Mouse (Mus musculus): ENCODE measurements around the gene Atf7. TPM values are rescaled to one million over a fixed set of nuclear protein-coding genes. Genes with fewer than 3 reads are reported as not detected.
A peak's percentile ranks its signal among the peaks of the same experiment; 100 is the strongest.

Gene Atf7
- total and polyA plus RNA-seq, 2 experiments from 2014 or later: 13.5 to 15.0 TPM

DNA sequence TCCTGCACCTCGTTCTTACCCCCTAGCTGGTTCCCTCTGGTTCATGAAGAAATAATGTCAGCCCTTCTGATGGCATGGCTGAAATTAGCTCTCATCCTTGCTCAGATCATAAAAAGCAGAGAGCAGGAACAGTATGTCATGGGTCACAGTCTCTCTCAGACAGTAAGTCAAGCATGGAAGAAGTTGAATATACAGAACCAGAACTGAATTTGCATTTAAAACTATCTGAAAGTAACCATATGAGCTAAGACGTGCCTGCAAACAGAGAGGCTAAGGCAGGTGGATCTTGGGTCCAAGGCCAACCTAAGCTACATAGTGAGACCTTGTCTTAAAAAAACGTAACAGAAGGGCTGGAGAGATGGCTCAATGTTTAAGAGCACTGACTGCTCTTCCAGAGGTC lies 112.3 kb downstream of the Atf7 start:
- H3K27ac ChIP-seq: no peak overlapping the region; the same call in 1 of the 2 replicates
- H3K4me1 ChIP-seq (ENCODE audit: insufficient read depth, low read length): peaks cover 41% of the 10 kb centered on the region
- H3K27me3 ChIP-seq (ENCODE audit: insufficient read depth, low read length): no peaks in the 10 kb centered on the region
- WGBS: 79% methylated on average over 3 of the region's 3 CpGs
- H3K9ac ChIP-seq (replicated peaks; ENCODE audit: low read length): no peak overlapping the region
- H3K4me2 ChIP-seq (ENCODE audit: low read depth, low read length): no peak overlapping the region
- H3K36me3 ChIP-seq (ENCODE audit: insufficient read depth, low read length): no peaks in the 10 kb centered on the region
- no peak for DNase-seq (ENCODE audit: low spot score)
- no peaks in the 10 kb centered on the region for H3K9me3 ChIP-seq (ENCODE audit: low read length)
- no peak for ATAC-seq
- no peak overlapping the region for H3K4me3 ChIP-seq (ENCODE audit: low read length)
- no peak for TF ChIP-seq CTCF (IDR thresholded peaks at IDR 0.05; ENCODE audit: low read depth)

DNA sequence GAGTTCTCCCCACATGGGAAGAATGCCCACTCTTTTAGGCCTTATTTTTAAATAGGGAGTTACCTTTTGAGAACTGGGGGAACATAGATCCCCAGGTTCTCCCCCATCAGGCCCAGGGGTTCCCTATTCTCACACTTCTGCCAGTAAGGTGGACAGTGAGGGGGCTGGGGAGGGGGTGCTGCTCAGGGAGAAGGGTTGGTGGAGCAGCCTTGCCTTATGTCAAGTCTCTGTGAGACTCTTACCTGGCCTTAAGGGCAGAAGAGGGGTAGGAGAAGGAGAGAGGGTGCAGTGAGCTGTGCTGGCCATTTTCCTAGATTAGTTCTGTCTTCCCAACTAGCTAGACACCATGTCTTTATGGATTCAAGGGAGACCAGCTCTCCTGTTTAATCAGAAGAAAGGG lies 112.8 kb downstream of the Atf7 start:
- H3K27ac ChIP-seq: peak overlapping the region; percentile 92
- no peaks in the 10 kb centered on the region for H3K36me3 ChIP-seq (ENCODE audit: insufficient read depth, low read length)
- no peak overlapping the region for H3K4me3 ChIP-seq (ENCODE audit: low read length)
- H3K9me3 ChIP-seq (ENCODE audit: low read length): no peaks in the 10 kb centered on the region
- DNase-seq (ENCODE audit: low spot score): no peak
- H3K4me2 ChIP-seq (ENCODE audit: low read depth, low read length): peak overlapping the region; percentile 71; the same call in 1 of the 2 replicates
- no peak for TF ChIP-seq CTCF (IDR thresholded peaks at IDR 0.05; ENCODE audit: low read depth)
- H3K9ac ChIP-seq (replicated peaks; ENCODE audit: low read length): 0 out of 2 replicates have a peak overlapping the region, but pooled peaks have one; percentile 18
- H3K27me3 ChIP-seq (ENCODE audit: insufficient read depth, low read length): no peaks in the 10 kb centered on the region
- peaks cover 41% of the 10 kb centered on the region for H3K4me1 ChIP-seq (ENCODE audit: insufficient read depth, low read length)
- ATAC-seq: no peak

DNA sequence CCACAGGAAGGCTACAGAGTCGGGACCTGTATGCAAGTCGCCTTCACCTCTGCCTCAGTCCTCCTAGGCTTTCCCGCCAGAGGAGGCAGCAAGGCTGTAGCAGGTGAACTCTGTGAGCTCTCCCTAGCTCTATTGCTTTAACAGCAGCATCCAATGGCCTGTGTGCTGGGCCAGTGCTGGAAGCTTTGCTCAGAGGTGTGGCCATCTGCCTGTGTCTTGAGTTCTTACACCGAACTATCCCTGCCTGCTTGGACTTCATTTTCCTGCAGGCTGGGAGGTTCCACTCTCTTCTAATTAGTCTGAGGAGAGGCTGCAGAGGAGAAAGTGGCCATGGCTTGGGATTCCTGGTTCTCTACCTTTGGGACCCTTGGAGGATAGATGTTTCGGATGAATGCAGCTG lies 113.3 kb downstream of the Atf7 start:
- peak overlapping the region; percentile 92 for H3K27ac ChIP-seq
- H3K4me2 ChIP-seq (ENCODE audit: low read depth, low read length): peak overlapping the region; percentile 71; the same call in 1 of the 2 replicates
- H3K9me3 ChIP-seq (ENCODE audit: low read length): no peaks in the 10 kb centered on the region
- DNase-seq (ENCODE audit: low spot score): no peak
- 30% methylated on average over 5 of the region's 5 CpGs for WGBS
- 0 out of 2 replicates have a peak overlapping the region, but pooled peaks have one; percentile 18 for H3K9ac ChIP-seq (replicated peaks; ENCODE audit: low read length)
- no peaks in the 10 kb centered on the region for H3K36me3 ChIP-seq (ENCODE audit: insufficient read depth, low read length)
- no peak for TF ChIP-seq CTCF (IDR thresholded peaks at IDR 0.05; ENCODE audit: low read depth)
- no peaks in the 10 kb centered on the region for H3K27me3 ChIP-seq (ENCODE audit: insufficient read depth, low read length)
- peaks cover 41% of the 10 kb centered on the region for H3K4me1 ChIP-seq (ENCODE audit: insufficient read depth, low read length)
- ATAC-seq: no peak
- H3K4me3 ChIP-seq (ENCODE audit: low read length): no peak overlapping the region

DNA sequence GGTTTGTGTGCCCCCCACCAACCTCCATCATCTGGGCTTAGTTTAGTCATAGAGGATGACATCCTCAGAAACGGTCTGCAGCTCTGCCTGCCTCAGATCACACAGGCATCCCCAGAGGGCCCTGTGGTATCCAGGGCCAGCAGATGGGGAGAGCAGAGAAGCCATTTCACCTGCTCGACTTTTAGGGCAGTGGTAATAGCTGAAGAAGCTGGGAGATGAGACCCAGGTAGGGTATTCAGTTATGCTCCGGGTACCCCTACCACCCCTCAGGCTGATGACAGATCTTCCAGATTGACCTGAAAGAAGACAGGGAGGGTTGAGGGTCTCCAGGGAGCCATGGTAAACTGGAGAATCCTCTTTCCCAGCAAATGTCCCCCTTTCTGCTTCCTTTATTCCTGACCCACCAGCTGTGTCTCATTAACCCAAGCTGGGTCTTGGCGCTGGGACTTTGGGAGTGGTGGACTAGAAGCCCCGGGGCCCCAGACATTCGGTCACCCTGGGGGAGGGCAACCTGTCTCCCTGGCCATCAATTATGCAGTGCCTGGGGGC lies 113.9 kb downstream of the Atf7 start:
- peak; percentile 4; the same call in 1 of the 2 replicates for ATAC-seq
- TF ChIP-seq CTCF (IDR thresholded peaks at IDR 0.05; ENCODE audit: low read depth): no peak
- peaks cover 41% of the 10 kb centered on the region for H3K4me1 ChIP-seq (ENCODE audit: insufficient read depth, low read length)
- H3K9ac ChIP-seq (replicated peaks; ENCODE audit: low read length): peak overlapping the region; percentile 58; the same call in 1 of the 2 replicates
- H3K4me2 ChIP-seq (ENCODE audit: low read depth, low read length): peak overlapping the region; percentile 71
- no peaks in the 10 kb centered on the region for H3K9me3 ChIP-seq (ENCODE audit: low read length)
- H3K27ac ChIP-seq: peak overlapping the region; percentile 92
- 0 out of 2 replicates have a peak overlapping the region, but pooled peaks have one; percentile 56 for H3K4me3 ChIP-seq (ENCODE audit: low read length)
- DNase-seq (ENCODE audit: low spot score): peak; percentile 41
- no peaks in the 10 kb centered on the region for H3K36me3 ChIP-seq (ENCODE audit: insufficient read depth, low read length)
- WGBS: 7% methylated on average over 6 of the region's 6 CpGs
- H3K27me3 ChIP-seq (ENCODE audit: insufficient read depth, low read length): no peaks in the 10 kb centered on the region

DNA sequence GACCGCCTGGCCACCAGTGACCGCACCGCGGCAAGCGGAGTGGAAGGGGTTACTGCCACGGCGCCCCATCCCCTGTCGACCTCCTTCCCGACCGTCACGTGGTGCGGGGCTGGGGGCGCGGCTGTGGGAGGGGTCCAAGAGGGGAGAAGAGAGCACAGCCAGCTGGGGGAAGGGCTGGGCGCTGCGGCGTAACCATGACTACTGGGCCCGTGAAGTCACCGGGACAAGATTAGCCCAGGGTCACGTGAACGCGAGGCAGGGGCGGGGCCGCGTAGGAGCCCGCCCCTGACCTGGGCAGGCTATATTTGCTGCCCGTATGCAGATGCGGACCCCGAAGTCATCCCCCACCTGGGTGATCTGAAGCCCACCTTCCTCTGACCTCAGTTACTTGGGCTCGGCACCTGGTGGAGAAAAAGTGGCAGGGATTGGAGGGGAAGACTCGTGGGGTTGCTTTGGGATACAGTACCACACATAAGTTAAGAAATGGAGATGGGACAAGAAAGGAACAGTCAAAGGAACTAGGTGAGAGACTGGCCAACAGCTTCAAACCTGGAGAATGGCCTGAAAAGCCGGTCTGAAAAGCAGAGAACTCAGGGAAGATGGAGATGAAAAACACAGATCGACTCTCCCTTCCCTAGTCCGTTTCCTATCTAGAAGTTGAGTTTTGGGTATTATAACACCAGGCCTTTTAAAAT lies 114.5 kb downstream of the Atf7 start:
- DNase-seq (ENCODE audit: low spot score): peak; percentile 96
- H3K27me3 ChIP-seq (ENCODE audit: insufficient read depth, low read length): no peaks in the 10 kb centered on the region
- WGBS: 2% methylated on average over 34 of the region's 34 CpGs
- peak overlapping the region; percentile 56 for H3K4me3 ChIP-seq (ENCODE audit: low read length)
- H3K9ac ChIP-seq (replicated peaks; ENCODE audit: low read length): peak overlapping the region; percentile 58
- H3K36me3 ChIP-seq (ENCODE audit: insufficient read depth, low read length): peaks cover 6% of the 10 kb centered on the region; the same call in 1 of the 2 replicates
- H3K4me1 ChIP-seq (ENCODE audit: insufficient read depth, low read length): peaks cover 38% of the 10 kb centered on the region
- 0 out of 2 replicates have a peak, but pooled peaks have one; percentile 11 for TF ChIP-seq CTCF (IDR thresholded peaks at IDR 0.05; ENCODE audit: low read depth)
- ATAC-seq: peak; percentile 98
- peak overlapping the region; percentile 92 for H3K27ac ChIP-seq
- H3K4me2 ChIP-seq (ENCODE audit: low read depth, low read length): peak overlapping the region; percentile 71
- H3K9me3 ChIP-seq (ENCODE audit: low read length): no peaks in the 10 kb centered on the region

DNA sequence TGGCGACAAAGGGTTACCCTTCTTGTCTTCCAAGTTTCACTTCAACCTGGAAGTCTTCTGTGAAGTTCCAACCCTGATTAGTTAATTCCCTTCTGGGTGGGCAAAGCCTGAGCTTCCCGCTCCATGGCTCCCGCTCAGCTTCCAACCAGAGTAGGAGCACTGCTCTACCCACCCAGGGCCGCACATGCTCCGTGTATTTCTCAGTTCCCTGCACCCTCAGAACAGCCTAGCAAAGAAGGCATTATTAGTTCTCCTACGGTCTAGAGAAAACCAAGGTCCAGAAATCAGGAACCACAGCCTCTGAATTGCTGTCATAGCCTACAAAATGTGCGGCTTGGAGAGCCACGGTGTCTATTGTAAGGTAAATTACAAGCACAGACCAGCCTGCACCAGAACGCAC lies 115.2 kb downstream of the Atf7 start:
- Histone ChIP-seq H3K4me1 (ENCODE audit: insufficient read depth, low read length) (peaks cover 32% of the 10 kb centered on the region), H3K4me3 (ENCODE audit: low read length) (peak overlapping the region; percentile 56), H3K9ac (replicated peaks; ENCODE audit: low read length) (peak overlapping the region; percentile 58), H3K27me3 (ENCODE audit: insufficient read depth, low read length) (no peaks in the 10 kb centered on the region), H3K9me3 (ENCODE audit: low read length) (no peaks in the 10 kb centered on the region), H3K27ac (peak overlapping the region; percentile 92), H3K36me3 (ENCODE audit: insufficient read depth, low read length) (peaks cover 12% of the 10 kb centered on the region; the same call in 1 of the 2 replicates), H3K4me2 (ENCODE audit: low read depth, low read length) (peak overlapping the region; percentile 71)
- TF ChIP-seq CTCF (IDR thresholded peaks at IDR 0.05; ENCODE audit: low read depth): no peak
- DNase-seq (ENCODE audit: low spot score) (peak; percentile 65), ATAC-seq (peak; percentile 68)
- 4% methylated on average over 9 of the region's 9 CpGs for WGBS
